Mouse (Mus musculus) embryonic facial prominence, embryonic 12.5 days (tissue): ENCODE data around the gene Arrb1. TPM values are rescaled to one million over a fixed set of nuclear protein-coding genes. Genes with fewer than 3 reads are reported as not detected.
A peak's percentile ranks its signal among the peaks of the same experiment; 100 is the strongest.

Experiments
- ATAC-seq: fragments of 200-750 bp; cut with Nextera tagmentation; 2 replicates; pipeline ENCODE4 v1.8.0; 2017; ENCODE audit not compliant: insufficient number of reproducible peaks, insufficient read depth, low FRiP score, low TSS enrichment
- H3K27ac ChIP-seq: fragments of 300-500 bp; sonication (generic); 2 replicates; pipeline ENCODE4 v1.5.1; 2016; ENCODE audit warnings: mild to moderate bottlenecking
- H3K27me3 ChIP-seq: fragments of 300-500 bp; sonication (generic); 2 replicates; pipeline ENCODE4 v1.6.1; 2016; ENCODE audit warnings: mild to moderate bottlenecking, moderate library complexity
- H3K36me3 ChIP-seq: fragments of 300-500 bp; sonication (generic); 2 replicates; pipeline ENCODE4 v1.6.1; 2016; ENCODE audit warnings: mild to moderate bottlenecking
- H3K4me1 ChIP-seq: fragments of 300-500 bp; sonication (generic); 2 replicates; pipeline ENCODE4 v1.6.1; 2016
- H3K4me2 ChIP-seq: fragments of 300-500 bp; sonication (generic); replicated peaks from 2 replicates; pipeline ENCODE4 v1.6.1; 2016; ENCODE audit warnings: mild to moderate bottlenecking, moderate library complexity
- H3K4me3 ChIP-seq: fragments of 300-500 bp; sonication (generic); 2 replicates; pipeline ENCODE4 v1.5.1; 2016; ENCODE audit warnings: mild to moderate bottlenecking
- H3K9ac ChIP-seq: fragments of 300-500 bp; sonication (generic); 2 replicates; pipeline ENCODE4 v1.6.1; 2016; ENCODE audit warnings: mild to moderate bottlenecking, moderate library complexity
- H3K9me3 ChIP-seq: fragments of 300-500 bp; sonication (generic); 2 replicates; pipeline ENCODE4 v1.6.1; 2016; ENCODE audit warnings: mild to moderate bottlenecking, moderate library complexity
- WGBS: fragments of 180-500 bp; shearing (Covaris S2); methylation state at CpG from one replicate; pipeline ENCODE4 v1.1.7; 2016; 5-methylcytosine and 5-hydroxymethylcytosine counted together
- polyA plus RNA-seq: library from polyadenylated mRNA; unstranded; fragments of >200 nt; fragmentation: Nextera tagmentation; extraction: Ambion mirVana; gene quantifications from 2 replicates; pipeline ENCODE4 v1.2.1, GENCODE M21; 2016

The Arrb1 gene
- polyA plus RNA-seq, 1 experiment from 2014 or later: 8.8 TPM

DNA sequence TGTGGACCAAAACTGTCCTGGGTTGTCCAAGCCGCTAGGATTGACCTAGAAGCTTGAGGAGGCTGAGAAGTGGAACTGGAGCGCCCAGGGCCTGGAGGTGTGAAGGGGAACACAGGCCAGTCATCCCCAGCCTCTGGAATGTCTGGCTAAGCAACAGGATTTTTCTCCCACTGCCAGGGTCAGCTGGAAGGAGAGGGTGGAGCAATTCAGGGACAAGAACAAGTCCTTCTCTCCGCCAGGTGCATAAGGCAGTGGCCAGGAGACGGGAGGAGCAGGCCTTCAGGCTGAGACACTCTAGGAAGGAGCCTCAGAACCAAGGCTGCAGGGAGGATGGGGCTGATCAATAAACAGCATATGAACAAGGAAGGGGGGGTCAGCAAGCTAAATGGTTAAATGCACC is 3.2 kb downstream of the Arrb1 start:
- Histone ChIP-seq H3K27ac (no peak overlapping the region), H3K9ac (no peak overlapping the region), H3K4me3 (no peak overlapping the region), H3K27me3 (no peaks in the 10 kb centered on the region), H3K4me1 (peaks cover 47% of the 10 kb centered on the region), H3K4me2 (no peak overlapping the region), H3K9me3 (no peaks in the 10 kb centered on the region), H3K36me3 (no peaks in the 10 kb centered on the region)
- ATAC-seq: no peak
- WGBS: 55% methylated on average over 4 of the region's 4 CpGs

DNA sequence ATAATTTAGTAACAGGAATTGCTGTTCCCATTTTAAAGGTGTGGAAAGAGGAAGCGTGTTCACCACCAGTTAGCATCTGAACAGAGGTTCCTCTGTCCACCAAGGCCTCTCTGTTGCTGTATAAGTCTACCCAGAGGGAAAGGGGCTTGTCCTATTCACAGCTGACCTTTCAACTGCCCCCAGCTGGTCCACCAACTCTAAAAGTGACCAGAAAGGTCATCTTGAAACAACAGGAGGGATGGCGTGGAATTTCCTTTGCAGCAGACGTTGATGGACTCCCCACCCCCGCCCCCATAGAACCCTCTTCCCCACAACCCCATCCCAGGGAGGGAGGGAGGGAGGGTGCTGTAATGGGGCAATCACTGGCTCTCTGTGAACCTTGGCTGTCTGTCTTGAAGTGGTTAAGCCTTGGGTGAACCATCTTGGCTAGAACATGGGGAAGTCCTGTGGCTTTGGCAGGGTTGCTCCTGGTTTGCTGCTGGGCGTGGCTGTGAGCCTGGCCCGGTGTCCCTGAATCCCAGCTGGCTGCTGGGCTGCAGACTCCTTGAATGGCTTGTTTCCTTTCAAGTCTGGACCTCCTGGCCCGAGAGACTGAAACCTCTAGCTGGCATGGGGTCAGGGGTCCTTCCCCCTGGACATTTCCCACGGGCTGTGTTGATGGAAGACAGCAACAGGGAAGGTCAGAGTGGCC is 4.1 kb downstream of the Arrb1 start:
- Histone ChIP-seq H3K36me3 (no peaks in the 10 kb centered on the region), H3K27ac (0 out of 2 replicates have a peak overlapping the region, but pooled peaks have one; percentile 30), H3K9ac (no peak overlapping the region; the same call in 1 of the 2 replicates), H3K27me3 (no peaks in the 10 kb centered on the region), H3K4me2 (no peak overlapping the region), H3K9me3 (no peaks in the 10 kb centered on the region), H3K4me1 (peaks cover 47% of the 10 kb centered on the region), H3K4me3 (no peak overlapping the region)
- no peak for ATAC-seq
- WGBS: 11% methylated on average over 8 of the region's 8 CpGs

DNA sequence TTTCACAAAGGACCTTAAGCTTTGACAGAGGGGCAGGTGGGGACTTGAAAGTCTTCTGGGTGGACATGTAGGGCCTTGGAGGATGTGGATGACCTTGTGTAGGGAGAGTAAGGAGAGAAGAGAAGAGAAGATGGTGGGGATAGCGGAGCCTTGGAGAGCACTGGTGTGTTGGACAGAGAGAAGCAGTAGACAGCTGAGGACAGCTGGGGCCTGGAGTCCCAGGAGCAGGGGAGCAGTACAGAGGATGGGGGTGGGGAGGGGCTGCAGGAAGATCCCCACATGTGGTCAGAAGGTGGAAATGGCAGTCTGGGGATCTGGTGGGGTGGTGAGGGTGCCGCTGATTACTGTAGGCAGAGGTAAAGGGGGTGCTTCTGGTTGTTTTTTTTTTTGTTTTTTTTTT is 4.8 kb downstream of the Arrb1 start:
- Histone ChIP-seq H3K4me3 (no peak overlapping the region), H3K36me3 (no peaks in the 10 kb centered on the region), H3K9me3 (no peaks in the 10 kb centered on the region), H3K4me2 (no peak overlapping the region), H3K4me1 (peaks cover 45% of the 10 kb centered on the region), H3K27me3 (no peaks in the 10 kb centered on the region), H3K27ac (0 out of 2 replicates have a peak overlapping the region, but pooled peaks have one; percentile 30), H3K9ac (peak overlapping the region; percentile 12; the same call in 1 of the 2 replicates)
- no peak for ATAC-seq
- 57% methylated on average over 2 of the region's 2 CpGs for WGBS

DNA sequence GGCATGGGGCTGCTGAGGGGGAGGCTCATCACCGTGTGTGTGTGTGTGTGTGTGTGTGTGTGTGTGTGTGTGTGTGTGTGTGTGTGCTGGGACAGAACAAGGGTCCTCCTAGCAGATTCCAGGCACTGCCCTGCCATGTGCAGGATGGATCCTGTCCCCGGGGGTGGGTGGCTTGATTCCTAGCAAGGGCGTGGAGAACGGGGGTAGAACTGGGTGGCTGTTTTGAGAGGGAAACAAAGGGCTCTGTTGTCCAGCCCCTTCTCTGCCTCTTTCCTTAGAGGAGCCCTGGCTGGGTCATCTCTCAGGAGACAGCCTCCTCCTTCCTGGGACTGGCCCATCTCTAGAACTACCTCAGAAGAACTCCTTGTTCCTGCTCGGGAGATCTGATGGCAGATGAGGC is 5.9 kb downstream of the Arrb1 start:
- peaks cover 48% of the 10 kb centered on the region for H3K4me1 ChIP-seq

DNA sequence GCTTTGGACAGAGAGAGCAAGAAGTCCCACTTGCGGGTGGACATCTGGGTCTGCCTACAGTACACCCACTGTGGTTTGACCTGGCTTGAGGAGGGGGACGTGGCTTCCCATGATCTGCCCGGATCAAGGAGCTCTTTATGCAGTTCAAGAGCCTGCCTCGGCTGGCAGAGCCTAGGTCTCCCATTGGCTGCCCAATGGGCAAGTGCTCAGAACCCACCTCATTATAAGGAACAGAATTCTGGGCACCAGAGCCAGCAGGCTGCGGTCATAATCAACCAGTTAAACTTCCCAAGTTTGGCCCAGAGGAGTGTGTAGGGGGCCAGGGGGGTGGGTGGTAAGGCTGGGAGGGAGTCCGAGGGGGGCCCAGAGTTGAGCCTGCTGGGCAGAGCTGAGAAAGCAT is 9.0 kb downstream of the Arrb1 start:
- Histone ChIP-seq H3K4me1 (peaks cover 39% of the 10 kb centered on the region), H3K36me3 (no peaks in the 10 kb centered on the region), H3K4me3 (no peak overlapping the region), H3K9ac (no peak overlapping the region), H3K27ac (no peak overlapping the region), H3K27me3 (no peaks in the 10 kb centered on the region), H3K4me2 (no peak overlapping the region), H3K9me3 (no peaks in the 10 kb centered on the region)
- 44% methylated on average over 6 of the region's 6 CpGs for WGBS
- no peak for ATAC-seq

More for the DNA sequence above, 5.9 kb downstream of the Arrb1 start:
- no peak overlapping the region for H3K27ac ChIP-seq
- no peaks in the 10 kb centered on the region for H3K36me3 ChIP-seq
- ATAC-seq: no peak
- H3K4me3 ChIP-seq: no peak overlapping the region
- no peaks in the 10 kb centered on the region for H3K9me3 ChIP-seq
- no peak overlapping the region for H3K4me2 ChIP-seq
- no peak overlapping the region for H3K9ac ChIP-seq
- WGBS: 26% methylated on average over 5 of the region's 5 CpGs
- no peaks in the 10 kb centered on the region for H3K27me3 ChIP-seq

DNA sequence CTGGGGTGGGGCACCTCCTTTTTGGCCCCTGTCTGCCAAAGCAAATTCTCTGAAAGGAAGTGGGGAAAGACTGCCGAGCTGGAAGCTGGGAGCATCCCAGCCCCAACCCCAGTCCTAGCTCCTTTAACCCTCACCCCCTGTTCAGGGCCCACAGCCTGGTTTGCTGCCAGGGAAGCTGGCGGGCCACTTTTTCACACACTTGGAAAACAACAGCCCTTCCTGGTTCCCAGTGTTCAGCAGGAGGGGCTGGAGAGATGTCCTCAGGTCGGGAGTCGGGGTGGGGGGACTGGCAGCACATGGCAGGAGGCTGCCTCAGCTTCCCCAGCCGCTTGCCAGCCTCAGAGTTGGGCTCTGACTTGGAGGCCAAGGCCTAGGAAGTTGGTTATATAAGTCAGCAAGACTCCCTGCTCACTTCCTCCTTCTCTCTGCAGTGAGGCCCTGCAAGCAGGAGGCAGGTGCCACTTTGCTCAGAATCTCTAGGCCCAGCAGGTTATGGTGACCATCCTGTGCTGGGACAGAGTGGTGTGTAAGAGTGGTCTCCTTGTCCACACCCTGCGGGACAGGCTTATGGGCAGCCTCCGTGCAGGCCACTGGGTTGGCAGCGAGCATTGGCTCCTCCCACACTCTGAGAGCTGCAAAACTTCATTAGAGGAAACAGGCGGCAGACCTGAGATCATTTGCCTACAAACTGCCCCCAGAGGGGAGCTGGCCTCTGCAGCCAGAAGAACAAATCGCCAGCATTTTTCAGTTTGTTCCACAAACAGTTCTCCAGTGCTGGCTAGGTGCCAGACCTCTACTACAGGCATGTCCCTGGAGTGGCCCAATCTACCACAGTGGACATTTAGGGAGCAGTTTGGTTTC is 10.8 kb downstream of the Arrb1 start:
- Histone ChIP-seq H3K36me3 (0 out of 2 replicates have a peak, but pooled peaks cover 6% of the 10 kb centered on the region), H3K4me3 (no peak overlapping the region), H3K27ac (peak overlapping the region; percentile 73), H3K9me3 (no peaks in the 10 kb centered on the region), H3K4me2 (no peak overlapping the region; the same call in 1 of the 2 replicates), H3K4me1 (peaks cover 28% of the 10 kb centered on the region), H3K9ac (no peak overlapping the region), H3K27me3 (no peaks in the 10 kb centered on the region)
- ATAC-seq: no peak
- 34% methylated on average over 10 of the region's 10 CpGs for WGBS

DNA sequence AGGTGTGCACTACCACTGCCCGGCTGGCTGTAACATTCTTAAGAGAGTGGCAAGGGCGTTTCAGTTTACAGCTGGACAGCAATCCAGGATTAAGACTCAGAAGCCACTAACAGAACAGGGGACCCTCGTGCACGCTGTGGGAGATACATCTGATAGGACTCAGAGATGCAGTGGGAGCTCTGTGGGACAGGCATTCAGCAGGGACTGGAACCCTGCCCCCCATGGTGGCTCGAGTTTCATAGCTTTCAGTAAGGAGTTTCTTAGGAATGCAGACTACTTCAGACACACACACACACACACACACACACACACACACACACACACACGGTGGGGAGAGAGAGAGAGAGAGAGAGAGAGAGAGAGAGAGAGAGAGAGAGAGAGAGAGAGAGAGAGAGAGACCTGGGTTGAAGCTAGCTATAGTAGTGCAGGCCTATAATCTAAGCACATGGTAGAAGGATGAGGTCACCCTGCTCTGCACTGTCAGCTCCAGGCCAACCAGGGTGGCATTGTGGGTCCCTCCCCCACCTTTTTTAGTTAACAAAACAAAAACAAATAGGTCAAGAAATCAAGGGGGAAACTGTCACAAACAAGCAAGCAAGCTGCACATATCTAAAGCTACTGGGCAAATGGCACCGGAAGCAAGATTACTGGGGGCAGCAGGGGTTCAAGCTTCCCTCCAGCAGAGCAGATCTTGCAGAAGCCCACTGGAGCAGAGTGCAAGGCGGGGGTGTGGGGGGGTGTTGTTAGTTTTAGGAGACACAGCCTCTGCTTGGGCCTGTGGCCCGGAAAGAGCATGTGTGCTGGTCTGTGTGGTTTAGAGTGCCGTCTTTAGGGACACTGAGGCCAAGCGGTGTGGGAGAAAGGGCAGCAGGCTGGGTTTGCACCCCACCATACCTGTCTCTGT is 12.6 kb downstream of the Arrb1 start:
- peaks cover 31% of the 10 kb centered on the region for H3K4me1 ChIP-seq

DNA sequence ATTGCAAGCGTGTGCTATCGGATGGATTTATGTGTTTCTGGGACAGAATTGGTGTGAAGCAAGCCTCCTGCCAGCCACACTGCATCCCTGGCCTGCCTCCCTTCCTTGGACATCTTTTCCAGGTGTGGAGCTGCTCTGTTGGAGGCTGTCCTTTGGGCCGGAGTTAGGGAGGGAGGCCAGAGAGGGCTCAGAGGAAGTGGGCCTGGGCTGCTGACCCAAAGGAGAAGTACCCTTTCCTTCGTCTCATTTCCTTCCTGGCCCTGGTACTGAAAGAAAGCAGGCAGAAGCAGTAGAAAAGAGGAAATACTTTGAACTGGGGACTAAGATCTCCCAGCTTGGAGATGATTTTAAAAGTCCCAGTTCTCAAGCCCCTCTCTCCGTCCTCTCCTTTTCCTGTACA is 14.4 kb downstream of the Arrb1 start:
- no peaks in the 10 kb centered on the region for H3K9me3 ChIP-seq
- ATAC-seq: no peak
- H3K4me2 ChIP-seq: no peak overlapping the region
- no peak overlapping the region for H3K4me3 ChIP-seq
- no peak overlapping the region for H3K9ac ChIP-seq
- peaks cover 33% of the 10 kb centered on the region for H3K4me1 ChIP-seq
- H3K27me3 ChIP-seq: no peaks in the 10 kb centered on the region
- no peak overlapping the region for H3K27ac ChIP-seq
- 0 out of 2 replicates have a peak, but pooled peaks cover 6% of the 10 kb centered on the region for H3K36me3 ChIP-seq
- 84% methylated on average over 5 of the region's 5 CpGs for WGBS

More for the DNA sequence above, 12.6 kb downstream of the Arrb1 start:
- H3K36me3 ChIP-seq: 0 out of 2 replicates have a peak, but pooled peaks cover 6% of the 10 kb centered on the region
- peak overlapping the region; percentile 72 for H3K27ac ChIP-seq
- no peak overlapping the region for H3K4me3 ChIP-seq
- H3K9ac ChIP-seq: no peak overlapping the region
- WGBS: 30% methylated on average over 10 of the region's 11 CpGs
- no peaks in the 10 kb centered on the region for H3K27me3 ChIP-seq
- no peaks in the 10 kb centered on the region for H3K9me3 ChIP-seq
- ATAC-seq: 0 out of 2 replicates have a peak, but pooled peaks have one; percentile 36
- H3K4me2 ChIP-seq: no peak overlapping the region

DNA sequence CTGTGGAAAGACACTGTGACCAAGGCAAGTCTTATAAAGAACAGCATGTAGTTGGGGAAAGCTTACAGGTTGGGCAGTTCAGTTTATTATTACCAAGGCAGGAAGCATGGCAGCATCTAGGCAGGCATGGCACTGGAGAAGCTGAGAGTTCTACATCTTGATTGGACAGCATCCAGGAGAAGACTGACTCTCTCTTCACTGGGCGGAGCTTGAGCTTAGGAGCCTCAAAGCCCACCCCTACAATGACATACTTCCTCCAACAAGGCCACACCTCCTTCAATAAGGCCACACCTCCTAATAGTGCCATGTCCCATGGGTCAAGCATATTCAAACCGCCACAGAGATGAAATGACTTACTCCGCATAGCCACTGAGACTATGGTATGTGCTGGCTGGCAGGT is 16.4 kb downstream of the Arrb1 start:
- Histone ChIP-seq H3K9ac (no peak overlapping the region), H3K36me3 (0 out of 2 replicates have a peak, but pooled peaks cover 6% of the 10 kb centered on the region), H3K27ac (no peak overlapping the region), H3K4me3 (no peak overlapping the region), H3K27me3 (no peaks in the 10 kb centered on the region), H3K9me3 (no peaks in the 10 kb centered on the region), H3K4me1 (peaks cover 24% of the 10 kb centered on the region), H3K4me2 (no peak overlapping the region)
- no peak for ATAC-seq
- 91% methylated on average over 3 of the region's 3 CpGs for WGBS

DNA sequence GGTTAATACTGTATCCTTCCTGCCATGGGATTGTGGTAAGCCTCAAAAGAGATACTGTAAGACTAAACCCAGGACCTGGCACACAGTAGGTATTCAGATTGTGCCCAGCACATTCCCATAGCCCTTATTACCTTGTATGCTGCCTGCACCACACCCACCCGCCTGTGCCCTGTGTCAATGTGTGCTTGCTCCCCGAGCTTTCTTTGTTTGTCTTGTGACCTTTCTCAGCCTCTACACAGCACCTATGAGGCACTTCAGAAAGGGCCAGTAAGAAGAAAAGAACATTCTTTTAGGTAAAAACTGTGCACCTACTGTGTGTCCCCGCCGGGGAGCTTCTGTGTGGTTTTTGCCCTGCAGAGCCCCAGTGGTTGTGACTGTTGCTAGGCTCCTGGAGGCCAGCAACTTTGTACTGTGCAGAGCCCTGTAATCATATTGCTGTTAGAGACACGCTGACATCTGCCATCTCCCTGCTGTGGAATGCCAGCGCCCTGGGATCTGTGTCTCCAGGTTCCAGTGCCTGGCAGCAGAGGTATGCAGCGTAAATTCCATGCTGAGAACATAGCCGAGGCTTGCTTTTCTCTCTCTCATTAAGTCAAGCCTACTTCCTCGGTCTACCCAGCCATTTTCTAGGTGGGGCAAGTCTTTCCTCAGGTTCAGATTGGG is 18.1 kb downstream of the Arrb1 start:
- Histone ChIP-seq H3K27me3 (no peaks in the 10 kb centered on the region), H3K4me1 (peaks cover 13% of the 10 kb centered on the region), H3K27ac (0 out of 2 replicates have a peak overlapping the region, but pooled peaks have one; percentile 8), H3K9ac (no peak overlapping the region), H3K9me3 (no peaks in the 10 kb centered on the region), H3K4me2 (no peak overlapping the region), H3K36me3 (0 out of 2 replicates have a peak, but pooled peaks cover 6% of the 10 kb centered on the region), H3K4me3 (no peak overlapping the region)
- 41% methylated on average over 9 of the region's 9 CpGs for WGBS
- ATAC-seq: no peak; the same call in 1 of the 2 replicates
